Mouse (Mus musculus): Measurements from ENCODE around the gene Hnrnph3. TPM values are rescaled to one million over a fixed set of nuclear protein-coding genes. Genes with fewer than 3 reads are reported as not detected.
"Not testable (repeated sequence)": the region's sequence is repeated elsewhere in the genome, so short reads cannot be mapped to it uniquely, and the experiment has no call there.

Hnrnph3 gene
- 191 and 209 TPM in 2 replicates for polyA plus RNA-seq (2015; fragmentation: Nextera tagmentation; extraction: Ambion mirVana)

DNA sequence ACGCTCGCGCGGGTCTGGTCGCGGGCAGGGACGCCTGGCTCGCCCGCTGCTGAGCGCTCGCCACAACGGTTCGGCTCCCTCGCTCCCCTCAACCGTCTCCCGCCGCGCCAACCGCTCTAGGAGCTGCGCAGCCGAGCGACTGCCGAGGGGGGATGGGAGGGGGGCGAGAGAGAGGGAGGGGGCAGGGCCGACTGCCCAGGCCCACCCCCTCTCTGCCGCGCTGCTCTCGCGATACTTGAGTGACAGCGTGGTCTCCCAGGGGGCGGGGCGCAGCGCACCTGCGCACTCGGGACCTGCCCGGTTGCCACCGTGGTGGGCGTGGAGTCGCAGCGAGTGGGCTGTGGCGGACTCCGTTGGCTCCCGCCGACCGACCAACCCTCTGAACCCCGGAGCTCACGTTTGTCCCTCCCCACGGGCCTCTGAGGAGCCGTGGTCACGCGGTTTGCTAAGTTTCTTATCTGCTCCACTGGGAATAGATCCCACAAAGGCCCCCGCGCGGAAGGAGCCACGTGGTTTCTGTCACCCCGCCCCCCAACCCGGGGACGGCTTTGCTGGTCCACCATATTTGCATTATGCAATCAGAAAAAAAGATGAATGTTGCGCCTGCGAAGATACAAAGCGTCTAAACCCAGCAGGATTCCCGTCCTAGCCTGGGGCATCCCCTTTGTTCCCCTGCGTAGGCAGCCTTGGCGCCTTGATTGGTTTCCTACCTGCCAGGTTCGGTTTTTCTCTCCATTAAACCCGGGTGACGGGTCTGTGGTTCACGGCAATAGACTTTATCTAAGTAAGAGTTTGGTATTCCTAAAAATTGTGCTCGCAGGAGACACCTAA is at the start of gene Hnrnph3, which contains the start of gene Pbld2:
TSS of gene Hnrnph3 (minus strand) at position 469 of the 831 bp plus-strand sequence.
TSS of gene Pbld2 (plus strand) at position 567 of the 831 bp plus-strand sequence.
- Histone ChIP-seq H3K27ac (replicated peaks) (peak within 1 kb of the TSS; percentile 100), H3K27me3 (no peaks in the 10 kb centered on the region), H3K4me2 (replicated peaks) (peak within 1 kb of the TSS; percentile 83), H3K9ac (replicated peaks) (peak within 1 kb of the TSS; percentile 99), H3K9me3 (no peaks in the 10 kb centered on the region), H3K4me3 (peak within 1 kb of the TSS; percentile 85), H3K4me1 (peaks cover 59% of the 10 kb centered on the region), H3K36me3 (no peaks in the 10 kb centered on the region)
- under 1% methylated on average over 51 of the region's 69 CpGs for WGBS
- peak; percentile 94 for ATAC-seq (replicated peaks)

DNA sequence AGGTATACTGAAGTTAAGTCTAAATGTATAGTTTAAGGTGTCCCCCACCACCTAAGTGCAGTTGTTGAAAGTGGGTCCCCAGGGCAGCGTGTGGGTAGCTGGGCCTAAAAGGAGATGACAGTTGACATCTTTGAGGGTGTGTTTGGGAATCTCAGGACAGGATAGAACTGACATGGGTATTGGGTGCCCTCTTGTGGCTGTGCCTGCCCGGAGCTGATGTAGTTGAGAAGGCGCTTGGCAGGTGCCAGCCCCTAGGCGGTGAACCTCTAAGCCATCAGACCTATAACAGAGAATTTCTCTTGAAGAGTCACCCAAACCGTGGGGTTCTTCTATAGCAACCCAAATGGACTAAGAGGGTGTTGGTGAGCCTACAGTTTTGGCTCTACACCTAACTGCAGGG is 42.0 kb upstream of the Hnrnph3 start:
- Histone ChIP-seq H3K9ac (replicated peaks) (no peak overlapping the region), H3K9me3 (no peaks in the 10 kb centered on the region), H3K4me3 (no peak overlapping the region), H3K36me3 (no peaks in the 10 kb centered on the region), H3K27ac (replicated peaks) (no peak overlapping the region), H3K27me3 (no peaks in the 10 kb centered on the region), H3K4me1 (no peaks in the 10 kb centered on the region), H3K4me2 (replicated peaks) (no peak overlapping the region)
- ATAC-seq (replicated peaks): peak; percentile 87
- WGBS: 3% methylated on average over 5 of the region's 5 CpGs

DNA sequence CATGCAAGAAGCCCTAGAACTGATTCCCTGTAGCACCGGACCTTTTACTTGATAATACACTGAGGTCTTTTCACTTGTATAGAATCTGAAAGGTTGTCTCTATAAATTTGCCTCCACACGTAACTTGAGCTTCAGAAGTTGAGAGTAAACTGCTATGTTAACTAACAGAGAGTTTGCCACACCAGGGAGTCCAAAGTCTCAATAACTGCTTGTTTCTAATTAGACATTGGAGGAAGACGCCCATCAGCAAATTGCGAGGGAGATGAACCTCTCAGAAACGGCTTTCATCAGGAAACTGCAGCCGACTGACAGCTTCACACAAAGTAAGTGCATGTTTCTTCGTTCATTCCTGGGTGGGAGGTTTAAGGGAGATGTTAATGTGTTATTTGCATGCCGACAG is 41.5 kb upstream of the Hnrnph3 start:
- Histone ChIP-seq H3K9me3 (no peaks in the 10 kb centered on the region), H3K4me3 (no peak overlapping the region), H3K9ac (replicated peaks) (no peak overlapping the region), H3K4me1 (0 out of 2 replicates have a peak, but pooled peaks cover 2% of the 10 kb centered on the region), H3K27me3 (no peaks in the 10 kb centered on the region), H3K27ac (replicated peaks) (no peak overlapping the region), H3K36me3 (no peaks in the 10 kb centered on the region), H3K4me2 (replicated peaks) (no peak overlapping the region)
- no peak; the same call in 1 of the 2 replicates for ATAC-seq (replicated peaks)
- 31% methylated on average over 8 of the region's 8 CpGs for WGBS

DNA sequence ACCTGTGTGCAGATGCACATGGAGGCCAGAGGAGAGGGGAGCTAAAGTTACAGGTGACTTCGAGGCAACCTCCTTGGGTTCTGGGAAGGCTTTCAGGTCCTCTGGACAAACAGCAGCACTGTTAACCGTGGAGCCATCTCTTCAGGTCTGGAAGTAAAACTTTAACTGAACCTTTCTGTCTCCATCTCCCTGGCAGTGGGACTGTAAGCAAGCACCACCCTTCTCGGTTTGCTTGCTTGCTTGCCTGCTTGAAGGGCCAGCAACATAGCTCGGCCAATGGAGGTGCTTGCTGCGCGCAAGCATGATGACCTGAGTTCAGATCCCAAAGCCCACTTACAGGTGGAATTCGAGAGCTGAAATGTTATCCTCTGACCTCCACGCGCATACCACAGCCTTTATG is 40.5 kb upstream of the Hnrnph3 start:
- H3K27me3 ChIP-seq: no peaks in the 10 kb centered on the region
- H3K36me3 ChIP-seq: no peaks in the 10 kb centered on the region
- no peak overlapping the region for H3K4me2 ChIP-seq (replicated peaks)
- ATAC-seq (replicated peaks): no peak
- no peak overlapping the region for H3K9ac ChIP-seq (replicated peaks)
- WGBS: 89% methylated on average over 9 of the region's 9 CpGs
- H3K27ac ChIP-seq (replicated peaks): no peak overlapping the region
- H3K4me1 ChIP-seq: 0 out of 2 replicates have a peak, but pooled peaks cover 3% of the 10 kb centered on the region
- no peak overlapping the region for H3K4me3 ChIP-seq
- H3K9me3 ChIP-seq: no peaks in the 10 kb centered on the region

DNA sequence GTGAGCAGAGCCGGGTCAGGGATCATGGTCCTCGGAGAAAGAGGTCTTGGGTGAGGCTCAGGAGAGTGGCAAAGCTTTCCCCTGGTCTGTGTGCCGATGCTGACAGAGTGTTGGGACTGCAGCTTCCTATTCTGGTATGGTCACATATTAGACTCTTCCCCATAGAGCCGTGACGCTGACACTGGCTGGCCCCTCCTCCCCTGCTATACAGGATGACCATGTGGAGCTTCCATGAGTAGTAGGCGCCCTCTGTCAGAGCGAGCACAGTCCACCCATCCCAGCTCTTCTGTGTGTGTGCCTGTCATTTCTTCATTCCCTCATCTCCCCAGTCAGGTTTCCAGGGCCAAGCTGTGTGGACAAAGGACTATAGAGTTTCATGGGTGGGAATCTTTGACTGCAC is 39.3 kb upstream of the Hnrnph3 start:
- no peaks in the 10 kb centered on the region for H3K9me3 ChIP-seq
- ATAC-seq (replicated peaks): no peak
- H3K4me3 ChIP-seq: no peak overlapping the region
- H3K27ac ChIP-seq (replicated peaks): no peak overlapping the region
- H3K36me3 ChIP-seq: no peaks in the 10 kb centered on the region
- H3K9ac ChIP-seq (replicated peaks): no peak overlapping the region
- no peaks in the 10 kb centered on the region for H3K27me3 ChIP-seq
- no peak overlapping the region for H3K4me2 ChIP-seq (replicated peaks)
- 0 out of 2 replicates have a peak, but pooled peaks cover 3% of the 10 kb centered on the region for H3K4me1 ChIP-seq
- WGBS: 76% methylated on average over 7 of the region's 7 CpGs

DNA sequence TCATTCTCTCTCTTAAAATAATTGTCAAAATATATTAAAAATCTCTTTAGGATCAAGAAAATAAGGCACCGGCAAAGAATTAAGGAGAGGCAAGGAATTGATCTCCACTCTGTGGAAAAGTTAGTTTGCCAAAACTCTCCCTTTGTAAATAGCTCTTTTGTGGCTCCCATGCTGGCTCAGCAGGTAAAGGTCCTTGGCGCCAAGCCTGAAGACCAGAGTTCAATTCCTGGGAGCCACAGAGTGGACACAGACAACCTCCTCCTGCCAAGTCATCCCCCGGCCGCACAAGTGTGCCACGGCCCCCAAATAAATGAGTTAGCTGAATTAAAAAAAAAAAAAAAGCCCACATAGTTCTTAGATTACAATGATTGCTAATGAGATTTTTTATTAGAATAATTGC is 38.7 kb upstream of the Hnrnph3 start:
- Histone ChIP-seq H3K36me3 (no peaks in the 10 kb centered on the region), H3K4me2 (replicated peaks) (no peak overlapping the region), H3K27me3 (no peaks in the 10 kb centered on the region), H3K27ac (replicated peaks) (no peak overlapping the region), H3K4me3 (no peak overlapping the region), H3K9ac (replicated peaks) (no peak overlapping the region), H3K9me3 (no peaks in the 10 kb centered on the region), H3K4me1 (0 out of 2 replicates have a peak, but pooled peaks cover 3% of the 10 kb centered on the region)
- 91% methylated on average over 5 of the region's 5 CpGs for WGBS
- ATAC-seq (replicated peaks): no peak

DNA sequence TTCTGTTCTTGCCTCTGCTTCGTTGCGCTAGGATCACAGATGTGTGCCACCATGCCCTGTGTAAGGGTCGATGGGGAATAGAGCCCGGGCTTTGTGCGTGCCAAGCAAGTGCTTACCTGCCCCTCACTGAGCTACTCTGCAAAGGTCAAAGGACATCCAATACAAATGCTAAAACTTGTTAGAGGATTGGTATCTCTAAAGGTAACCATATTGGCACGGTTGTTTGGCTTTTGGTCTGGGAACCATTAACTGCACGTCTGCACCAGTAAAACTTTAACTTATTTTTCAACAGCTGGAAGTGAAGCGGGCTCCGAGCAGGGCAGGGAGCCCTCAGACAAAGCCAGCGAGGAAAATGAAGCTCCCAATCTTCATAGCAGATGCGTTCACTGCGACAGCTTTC is 37.2 kb upstream of the Hnrnph3 start:
- Histone ChIP-seq H3K4me2 (replicated peaks) (no peak overlapping the region), H3K4me3 (no peak overlapping the region), H3K9ac (replicated peaks) (no peak overlapping the region), H3K27me3 (no peaks in the 10 kb centered on the region), H3K9me3 (no peaks in the 10 kb centered on the region), H3K4me1 (0 out of 2 replicates have a peak, but pooled peaks cover 3% of the 10 kb centered on the region), H3K27ac (replicated peaks) (no peak overlapping the region), H3K36me3 (no peaks in the 10 kb centered on the region)
- WGBS: 83% methylated on average over 12 of the region's 12 CpGs
- no peak for ATAC-seq (replicated peaks)

DNA sequence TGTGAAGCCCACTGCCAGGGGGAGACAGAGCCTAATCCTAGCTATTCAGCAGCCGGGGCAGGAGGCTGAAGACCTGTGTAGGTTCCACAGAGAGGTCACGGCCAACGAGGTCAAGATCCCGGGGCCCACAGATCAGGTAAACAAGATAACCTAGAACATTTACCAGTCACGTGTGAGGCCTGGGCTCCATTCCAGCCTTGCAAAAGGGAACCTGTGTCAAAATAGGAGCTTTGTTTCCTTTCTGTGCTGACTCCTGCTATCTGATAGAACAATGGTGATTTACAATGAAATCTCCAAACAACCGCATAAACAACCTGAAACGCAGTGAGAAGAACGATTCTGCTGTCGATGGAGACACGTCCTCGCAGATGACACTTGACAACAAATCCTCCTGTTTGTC is 36.4 kb upstream of the Hnrnph3 start:
- H3K36me3 ChIP-seq: no peaks in the 10 kb centered on the region
- H3K27me3 ChIP-seq: no peaks in the 10 kb centered on the region
- no peak overlapping the region for H3K9ac ChIP-seq (replicated peaks)
- no peak for ATAC-seq (replicated peaks)
- WGBS: 58% methylated on average over 11 of the region's 11 CpGs
- no peaks in the 10 kb centered on the region for H3K9me3 ChIP-seq
- 0 out of 2 replicates have a peak, but pooled peaks cover 3% of the 10 kb centered on the region for H3K4me1 ChIP-seq
- H3K4me3 ChIP-seq: no peak overlapping the region
- H3K4me2 ChIP-seq (replicated peaks): no peak overlapping the region
- no peak overlapping the region for H3K27ac ChIP-seq (replicated peaks)

DNA sequence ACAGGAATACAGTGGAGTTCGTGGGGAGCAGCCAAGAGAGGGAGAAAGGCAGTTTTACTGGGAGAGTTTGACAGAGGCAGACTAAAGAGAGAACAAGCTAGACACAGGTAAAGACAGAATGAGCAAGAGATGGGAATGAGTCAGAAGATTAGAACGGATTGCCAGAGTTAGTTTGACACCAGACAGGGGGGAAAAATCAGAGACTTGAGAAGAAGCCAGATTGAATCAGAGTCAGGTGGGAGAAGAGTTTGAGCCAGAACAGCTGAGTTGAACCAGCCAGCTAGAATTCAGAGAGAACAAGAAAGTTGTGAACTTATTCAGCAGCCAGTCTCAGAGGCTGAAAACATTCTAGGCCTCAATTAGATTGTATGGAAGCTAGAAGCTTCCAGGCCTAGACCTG is 35.8 kb upstream of the Hnrnph3 start, which contains the start of gene Pbld1:
TSS of gene Pbld1 (plus strand) at position 301 of the 400 bp plus-strand sequence.
- Histone ChIP-seq H3K9ac (replicated peaks) (no peak within 1 kb of the TSS), H3K4me3 (no peak within 1 kb of the TSS), H3K27ac (replicated peaks) (no peak within 1 kb of the TSS), H3K9me3 (no peaks in the 10 kb centered on the region), H3K27me3 (no peaks in the 10 kb centered on the region), H3K4me2 (replicated peaks) (no peak within 1 kb of the TSS), H3K36me3 (no peaks in the 10 kb centered on the region), H3K4me1 (0 out of 2 replicates have a peak, but pooled peaks cover 3% of the 10 kb centered on the region)
- no peak for ATAC-seq (replicated peaks)
- 87% methylated on average over 2 of the region's 2 CpGs for WGBS

DNA sequence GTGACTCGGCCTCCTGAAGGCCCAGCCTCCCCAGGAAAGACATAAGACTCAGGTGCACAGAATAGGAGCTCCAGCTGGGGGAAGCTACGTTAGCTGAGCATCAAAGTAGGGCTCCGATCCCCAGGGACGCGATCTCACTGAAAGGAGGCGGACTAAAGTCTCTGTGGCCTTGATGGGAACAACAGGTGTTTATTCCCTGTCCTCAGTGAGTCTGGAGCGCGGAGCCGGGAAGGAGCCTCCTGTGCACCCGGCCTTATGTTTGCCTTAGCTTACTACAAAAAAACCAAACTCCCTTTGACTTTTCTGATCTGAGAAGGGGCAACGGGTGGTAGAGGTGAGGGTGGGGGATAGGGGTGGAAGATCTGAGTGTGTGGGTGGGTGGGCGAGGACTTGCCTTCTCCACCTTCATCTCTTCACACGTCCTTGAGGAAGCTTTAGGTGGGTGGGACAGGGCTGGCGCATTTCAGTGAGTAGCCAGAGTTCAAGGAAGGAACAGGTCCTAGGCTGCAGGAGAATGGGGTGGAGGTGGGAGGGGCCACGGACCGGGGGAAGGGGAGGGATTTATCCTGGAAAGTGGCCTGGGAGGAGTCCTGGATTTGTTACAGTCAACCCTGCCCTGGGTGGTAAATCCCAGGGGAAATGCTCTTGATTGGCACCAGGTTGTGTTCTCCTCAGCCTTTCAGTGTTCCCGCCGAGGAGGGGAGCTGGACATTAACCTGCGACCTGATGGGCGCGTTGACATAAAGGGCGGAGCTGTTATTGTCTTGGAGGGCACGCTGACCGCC is 33.1 kb upstream of the Hnrnph3 start:
- no peaks in the 10 kb centered on the region for H3K9me3 ChIP-seq
- H3K4me1 ChIP-seq: 0 out of 2 replicates have a peak, but pooled peaks cover 3% of the 10 kb centered on the region
- H3K27ac ChIP-seq (replicated peaks): no peak overlapping the region
- no peak overlapping the region for H3K4me3 ChIP-seq
- 45% methylated on average over 24 of the region's 24 CpGs for WGBS
- no peaks in the 10 kb centered on the region for H3K27me3 ChIP-seq
- H3K36me3 ChIP-seq: no peaks in the 10 kb centered on the region
- H3K9ac ChIP-seq (replicated peaks): no peak overlapping the region
- H3K4me2 ChIP-seq (replicated peaks): no peak overlapping the region
- ATAC-seq (replicated peaks): no peak

DNA sequence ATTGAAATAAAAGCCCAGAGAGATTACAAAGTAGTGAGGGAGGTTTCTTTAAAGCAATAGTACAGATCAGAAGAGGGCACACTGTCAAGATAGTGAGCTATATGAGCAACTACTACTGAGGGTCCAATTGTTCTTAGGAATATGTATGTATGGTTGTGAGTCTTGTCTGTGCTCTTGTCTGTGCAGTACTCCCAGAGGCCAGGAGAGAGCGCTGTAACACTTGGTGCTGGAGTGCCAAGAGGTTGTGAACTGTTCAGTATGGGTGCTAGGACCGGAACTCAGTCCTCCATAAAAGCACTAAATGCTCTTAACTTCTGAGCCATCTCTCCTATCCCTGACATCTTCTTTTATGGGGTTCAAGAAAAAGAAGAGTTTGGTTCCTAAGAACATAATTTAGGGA is 30.6 kb upstream of the Hnrnph3 start:
- Histone ChIP-seq H3K27ac (replicated peaks) (no peak overlapping the region), H3K36me3 (no peaks in the 10 kb centered on the region), H3K4me2 (replicated peaks) (no peak overlapping the region), H3K4me1 (no peaks in the 10 kb centered on the region), H3K4me3 (no peak overlapping the region), H3K9me3 (no peaks in the 10 kb centered on the region), H3K27me3 (no peaks in the 10 kb centered on the region), H3K9ac (replicated peaks) (no peak overlapping the region)
- no peak for ATAC-seq (replicated peaks)
- WGBS: 94% methylated on average over 2 of the region's 2 CpGs

DNA sequence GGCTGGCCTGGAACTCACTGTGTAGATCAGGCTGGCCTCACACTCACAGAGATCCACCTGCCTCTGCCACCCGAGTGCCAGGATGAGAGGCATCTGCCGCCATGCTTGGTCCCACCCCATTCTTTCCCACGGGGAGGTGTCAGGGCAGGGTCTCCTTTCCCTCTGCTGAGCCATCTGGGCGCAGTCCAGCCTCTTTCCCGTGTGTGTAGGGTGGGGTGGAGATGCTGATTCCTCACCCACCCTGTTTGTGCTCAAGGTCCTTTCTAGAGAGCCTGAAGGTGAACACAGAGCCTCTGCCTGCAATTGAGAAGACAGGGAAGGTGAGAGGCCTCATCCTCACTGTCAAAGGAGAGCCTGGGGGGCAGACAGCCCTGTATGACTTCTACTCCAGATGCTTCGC is 30.1 kb upstream of the Hnrnph3 start:
- not testable (repeated sequence) for ATAC-seq (replicated peaks); H3K4me1 ChIP-seq; H3K4me3 ChIP-seq; H3K27me3 ChIP-seq; H3K9me3 ChIP-seq; H3K9ac ChIP-seq (replicated peaks); H3K4me2 ChIP-seq (replicated peaks); H3K36me3 ChIP-seq; H3K27ac ChIP-seq (replicated peaks)
- 89% methylated on average over 6 of the region's 6 CpGs for WGBS

All from forebrain, embryonic 15.5 days (tissue).